Comparison of ENCODE assay signal across 15 mouse cellular contexts in genomic region chr13:58999373-59000053, GRCm38 (mm10).
DNase-seq lines count a peak whose midpoint lies in the region; ATAC-seq and TF ChIP-seq lines count a peak whose summit lies in the region.
"Had no signal": no experiment of that assay in that cellular context is flagged by ENCODE, and none has a peak within 500 bp of the region (broad histone marks: within the 10 kb centered on the region; RNA-seq: fewer than 3 reads in every experiment).

No protein-coding gene starts in this region.

- H3K27me3 ChIP-seq in forebrain, embryonic 10.5 days (ENCODE audit: poor library complexity, severe bottlenecking), result no peaks in the 10 kb centered on the region
- H3K27me3 ChIP-seq in forebrain, postnatal 0 days (ENCODE audit: insufficient read depth, low read length), result no peaks in the 10 kb centered on the region
- no peaks in the 10 kb centered on the region for H3K27me3 ChIP-seq in hindbrain, embryonic 13.5 days
- no peaks in the 10 kb centered on the region for H3K27me3 ChIP-seq in liver, embryonic 16.5 days (ENCODE audit: control insufficient read depth, insufficient read depth, low read depth, low read length)
- H3K27me3 ChIP-seq: embryonic facial prominence, embryonic 15.5 days had no signal

- no peaks in the 10 kb centered on the region for H3K36me3 ChIP-seq in forebrain, embryonic 10.5 days (replicated peaks)
- H3K36me3 ChIP-seq in forebrain, postnatal 0 days (ENCODE audit: insufficient read depth), result no peaks in the 10 kb centered on the region
- no peaks in the 10 kb centered on the region for H3K36me3 ChIP-seq in hindbrain, embryonic 13.5 days
- no peaks in the 10 kb centered on the region for H3K36me3 ChIP-seq in liver, embryonic 16.5 days (ENCODE audit: control insufficient read depth, insufficient read depth)
- H3K36me3 ChIP-seq: embryonic facial prominence, embryonic 15.5 days had no signal

- H3K9ac ChIP-seq in forebrain, postnatal 0 days, result no peak overlapping the region
- H3K9ac ChIP-seq in hindbrain, embryonic 13.5 days, result no peak overlapping the region
- no peak overlapping the region for H3K9ac ChIP-seq in liver, embryonic 16.5 days (ENCODE audit: low read depth, low read length)
- H3K9ac ChIP-seq: embryonic facial prominence, embryonic 15.5 days had no signal

- H3K27ac ChIP-seq in forebrain, embryonic 10.5 days, result peak overlapping the region; percentile 62
- H3K27ac ChIP-seq in forebrain, postnatal 0 days (ENCODE audit: low read depth, low read length), result no peak overlapping the region
- H3K27ac ChIP-seq in bone marrow macrophage, adult 2 months (ENCODE audit: insufficient read depth, low read depth, low read length), result peak overlapping the region; percentile 74
- H3K27ac ChIP-seq in hindbrain, embryonic 13.5 days, result peak overlapping the region; percentile 52; the same call in 1 of the 2 replicates
- peak overlapping the region; percentile 41 for H3K27ac ChIP-seq in liver, embryonic 16.5 days (ENCODE audit: low read length)
- H3K27ac ChIP-seq: embryonic facial prominence, embryonic 15.5 days had no signal

- TF ChIP-seq POLR2A in bone marrow macrophage, adult 2 months (IDR thresholded peaks at IDR 0.05; ENCODE audit: borderline replicate concordance, low read depth, low read length), result no peak

- ATAC-seq in forebrain, postnatal 0 days, result no peak
- no peak for ATAC-seq in hindbrain, embryonic 13.5 days (ENCODE audit: low FRiP score)
- ATAC-seq in liver, embryonic 16.5 days (ENCODE audit: low read depth), result peak; percentile 86

- no peak overlapping the region for H3K4me2 ChIP-seq in forebrain, postnatal 0 days (ENCODE audit: low read depth)
- no peak overlapping the region for H3K4me2 ChIP-seq in hindbrain, embryonic 13.5 days
- H3K4me2 ChIP-seq in liver, embryonic 16.5 days (ENCODE audit: low read depth, low read length), result no peak overlapping the region
- H3K4me2 ChIP-seq: embryonic facial prominence, embryonic 15.5 days had no signal

- TF ChIP-seq CTCF in forebrain, postnatal 0 days (IDR thresholded peaks at IDR 0.05; ENCODE audit: low read depth), result no peak
- TF ChIP-seq CTCF in bone marrow macrophage, adult 2 months (IDR thresholded peaks at IDR 0.05; ENCODE audit: low read depth, low read length), result no peak

- WGBS in forebrain, embryonic 10.5 days, result 61% methylated on average over 11 of the region's 11 CpGs
- 34% methylated on average over 11 of the region's 11 CpGs for WGBS in forebrain, postnatal 0 days
- WGBS in hindbrain, embryonic 13.5 days, result 62% methylated on average over 11 of the region's 11 CpGs
- WGBS in liver, embryonic 16.5 days (ENCODE audit: insufficient replicate concordance), result 25% methylated on average over 11 of the region's 11 CpGs

- peaks cover 36% of the 10 kb centered on the region for H3K4me1 ChIP-seq in forebrain, embryonic 10.5 days
- 0 out of 2 replicates have a peak, but pooled peaks cover 14% of the 10 kb centered on the region for H3K4me1 ChIP-seq in forebrain, postnatal 0 days (ENCODE audit: insufficient read depth)
- peaks cover 33% of the 10 kb centered on the region for H3K4me1 ChIP-seq in bone marrow macrophage, adult 2 months (ENCODE audit: control insufficient read depth, insufficient read depth, low read length)
- peaks cover 28% of the 10 kb centered on the region for H3K4me1 ChIP-seq in hindbrain, embryonic 13.5 days (replicated peaks)
- H3K4me1 ChIP-seq in liver, embryonic 16.5 days (ENCODE audit: control insufficient read depth, low read depth, low read length), result peaks cover 2% of the 10 kb centered on the region; the same call in 1 of the 2 replicates

- no peak overlapping the region for H3K4me3 ChIP-seq in forebrain, embryonic 10.5 days
- no peak overlapping the region for H3K4me3 ChIP-seq in forebrain, postnatal 0 days (ENCODE audit: low read depth, low read length)
- H3K4me3 ChIP-seq in bone marrow macrophage, adult 2 months (ENCODE audit: insufficient read depth, low read length), result peak overlapping the region; percentile 42
- no peak overlapping the region for H3K4me3 ChIP-seq in hindbrain, embryonic 13.5 days
- no peak overlapping the region for H3K4me3 ChIP-seq in liver, embryonic 16.5 days (ENCODE audit: low read depth, low read length)
- H3K4me3 ChIP-seq: embryonic facial prominence, embryonic 15.5 days had no signal

- DNase-seq in forebrain, embryonic 10.5 days (ENCODE audit: extremely low spot score, low spot score), result no peak
- DNase-seq in forebrain, postnatal 0 days, result no peak
- no peak for DNase-seq in T-cell, adult 2 months (ENCODE audit: low spot score)
- no peak for DNase-seq in cerebellum, postnatal 14 days
- no peak for DNase-seq in spleen, postnatal 14 days (ENCODE audit: low spot score in 2 of 2)
- DNase-seq: adrenal gland, postnatal 10 days; cerebellum, adult 18-20 months; gastrocnemius, postnatal 25 days; heart, postnatal 36 days; lung, postnatal 4 days; thymus, postnatal 4 days had no signal

- H3K9me3 ChIP-seq in forebrain, embryonic 10.5 days, result no peaks in the 10 kb centered on the region
- H3K9me3 ChIP-seq in forebrain, postnatal 0 days (ENCODE audit: low read length), result no peaks in the 10 kb centered on the region
- H3K9me3 ChIP-seq in hindbrain, embryonic 13.5 days, result no peaks in the 10 kb centered on the region
- H3K9me3 ChIP-seq in liver, embryonic 16.5 days (replicated peaks; ENCODE audit: control insufficient read depth, low read length), result no peaks in the 10 kb centered on the region
- H3K9me3 ChIP-seq: embryonic facial prominence, embryonic 15.5 days had no signal
